Mouse (Mus musculus): Measurements from ENCODE around the gene Ankrd53. TPM values are rescaled to one million over a fixed set of nuclear protein-coding genes. Genes with fewer than 3 reads are reported as not detected.
"Not testable (repeated sequence)": the region's sequence is repeated elsewhere in the genome, so short reads cannot be mapped to it uniquely, and the experiment has no call there.

Gene Ankrd53
- polyA plus RNA-seq, 1 experiment from 2014 or later, result 0.33 TPM

DNA sequence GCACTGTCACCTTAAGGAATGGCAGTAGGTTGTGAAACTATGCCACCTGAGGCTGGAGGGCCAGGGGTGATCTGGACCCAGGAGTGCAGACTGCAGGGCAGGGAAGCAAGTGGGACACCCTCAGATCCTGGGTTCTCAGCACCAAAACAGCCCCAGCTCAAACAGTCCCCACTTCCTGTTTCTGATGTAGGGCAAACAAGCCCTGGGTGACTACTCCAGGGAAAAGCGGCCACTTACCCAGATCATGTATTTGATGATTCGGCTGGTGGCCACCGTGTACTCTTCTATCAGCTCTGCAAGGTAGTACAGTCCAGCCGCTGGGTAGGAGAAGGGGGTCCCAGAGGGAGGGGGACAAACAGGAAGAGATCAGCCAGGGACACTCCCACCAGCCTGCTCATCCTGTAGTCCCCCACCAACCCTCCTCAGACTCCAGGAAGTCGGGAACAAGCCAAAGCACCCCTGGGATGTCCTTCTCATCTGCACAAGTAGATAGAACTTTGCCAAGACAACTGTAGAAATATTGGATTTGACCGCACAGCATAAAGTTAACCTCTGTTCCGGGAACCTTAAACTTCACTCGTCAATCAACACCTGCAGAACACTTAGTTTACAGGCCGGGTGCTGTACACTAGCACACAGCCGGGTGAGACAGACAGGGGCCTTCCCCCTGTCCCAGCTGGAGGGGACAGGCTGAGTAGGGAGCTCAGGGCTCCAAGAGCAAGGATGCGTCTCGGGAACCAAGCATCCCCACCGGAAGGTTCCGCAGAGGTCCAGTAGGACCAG is 12.5 kb downstream of the Ankrd53 start:
- no peaks in the 10 kb centered on the region for H3K27me3 ChIP-seq (ENCODE audit: insufficient read depth, low read length)
- peaks cover 13% of the 10 kb centered on the region for H3K36me3 ChIP-seq (ENCODE audit: insufficient read depth, low read length)
- no peak for TF ChIP-seq CTCF (IDR thresholded peaks at IDR 0.05; ENCODE audit: low read depth)
- peak; percentile 25; the same call in 1 of the 2 replicates for ATAC-seq (replicated peaks; ENCODE audit: low FRiP score, low read depth)
- H3K4me2 ChIP-seq (ENCODE audit: low read length), result peak overlapping the region; percentile 63
- H3K4me3 ChIP-seq (replicated peaks; ENCODE audit: low read depth, low read length), result peak overlapping the region; percentile 74
- peaks cover 3% of the 10 kb centered on the region; the same call in 1 of the 2 replicates for H3K4me1 ChIP-seq (replicated peaks; ENCODE audit: insufficient read depth, low read length)
- peak overlapping the region; percentile 86 for H3K27ac ChIP-seq
- DNase-seq (ENCODE audit: low spot score), result peak; percentile 54
- no peaks in the 10 kb centered on the region for H3K9me3 ChIP-seq (replicated peaks; ENCODE audit: low read length)
- H3K9ac ChIP-seq (ENCODE audit: low read depth, low read length), result peak overlapping the region; percentile 88
- WGBS, result under 1% methylated on average over 14 of the region's 14 CpGs

GRCm38 (mm10) chr6:83775638-83776293 is 13.3 kb downstream of the Ankrd53 start, which contains the start of gene Tex261:
Gene Tex261 (minus strand): TSS chr6:83775813.
- H3K36me3 ChIP-seq (ENCODE audit: insufficient read depth, low read length), result peaks cover 6% of the 10 kb centered on the region
- peak; percentile 76 for TF ChIP-seq CTCF (IDR thresholded peaks at IDR 0.05; ENCODE audit: low read depth)
- no peaks in the 10 kb centered on the region for H3K27me3 ChIP-seq (ENCODE audit: insufficient read depth, low read length)
- no peaks in the 10 kb centered on the region for H3K9me3 ChIP-seq (replicated peaks; ENCODE audit: low read length)
- peak within 1 kb of the TSS; percentile 74 for H3K4me3 ChIP-seq (replicated peaks; ENCODE audit: low read depth, low read length)
- H3K4me2 ChIP-seq (ENCODE audit: low read length), result peak within 1 kb of the TSS; percentile 63
- under 1% methylated on average over 45 of the region's 45 CpGs for WGBS
- ATAC-seq (replicated peaks; ENCODE audit: low FRiP score, low read depth) (peak; percentile 94), DNase-seq (ENCODE audit: low spot score) (peak; percentile 93)
- peak within 1 kb of the TSS; percentile 88 for H3K9ac ChIP-seq (ENCODE audit: low read depth, low read length)
- peaks cover 3% of the 10 kb centered on the region; the same call in 1 of the 2 replicates for H3K4me1 ChIP-seq (replicated peaks; ENCODE audit: insufficient read depth, low read length)
- peak within 1 kb of the TSS; percentile 86 for H3K27ac ChIP-seq

DNA sequence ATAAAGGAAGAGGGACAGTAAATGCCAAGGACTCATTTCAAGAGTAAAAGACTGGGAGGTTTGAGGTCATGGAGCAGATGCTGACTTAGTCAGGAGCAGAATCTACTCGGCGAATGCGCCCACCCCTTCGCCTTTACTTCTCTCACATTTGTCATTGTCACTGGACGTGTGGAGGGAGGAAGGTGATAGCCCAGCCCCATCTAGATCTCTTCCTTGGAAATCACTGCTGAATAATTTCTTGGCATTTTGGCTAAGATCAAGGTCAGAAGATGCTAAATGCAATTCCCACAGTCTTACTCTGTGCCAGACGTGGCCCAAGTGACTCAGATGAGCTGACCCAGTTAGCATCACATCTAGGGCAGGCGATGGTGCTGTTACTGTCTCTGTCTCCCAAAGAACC is 15.9 kb downstream of the Ankrd53 start:
- DNase-seq (ENCODE audit: low spot score), result no peak
- WGBS, result 78% methylated on average over 7 of the region's 7 CpGs
- no peak for ATAC-seq (replicated peaks; ENCODE audit: low FRiP score, low read depth)

GRCm38 (mm10) chr6:83779026-83779425 is 16.6 kb downstream of the Ankrd53 start:
- DNase-seq (ENCODE audit: low spot score), result peak; percentile 78
- WGBS, result 8% methylated on average over 5 of the region's 5 CpGs
- peaks cover 2% of the 10 kb centered on the region; the same call in 1 of the 2 replicates for H3K4me1 ChIP-seq (replicated peaks; ENCODE audit: insufficient read depth, low read length)

More for the DNA sequence above, 15.9 kb downstream of the Ankrd53 start:
- Histone ChIP-seq H3K4me2 (ENCODE audit: low read length) (no peak overlapping the region), H3K27me3 (ENCODE audit: insufficient read depth, low read length) (no peaks in the 10 kb centered on the region), H3K9me3 (replicated peaks; ENCODE audit: low read length) (no peaks in the 10 kb centered on the region), H3K4me3 (replicated peaks; ENCODE audit: low read depth, low read length) (no peak overlapping the region), H3K36me3 (ENCODE audit: insufficient read depth, low read length) (no peaks in the 10 kb centered on the region), H3K27ac (no peak overlapping the region), H3K9ac (ENCODE audit: low read depth, low read length) (no peak overlapping the region), H3K4me1 (replicated peaks; ENCODE audit: insufficient read depth, low read length) (peaks cover 3% of the 10 kb centered on the region; the same call in 1 of the 2 replicates)
- TF ChIP-seq CTCF (IDR thresholded peaks at IDR 0.05; ENCODE audit: low read depth), result no peak

GRCm38 (mm10) chr6:83786426-83786825 is 24.0 kb downstream of the Ankrd53 start:
- Histone ChIP-seq H3K27me3 (ENCODE audit: insufficient read depth, low read length) (no peaks in the 10 kb centered on the region), H3K9me3 (replicated peaks; ENCODE audit: low read length) (no peaks in the 10 kb centered on the region), H3K4me3 (replicated peaks; ENCODE audit: low read depth, low read length) (no peak overlapping the region), H3K27ac (no peak overlapping the region), H3K36me3 (ENCODE audit: insufficient read depth, low read length) (no peaks in the 10 kb centered on the region), H3K4me1 (replicated peaks; ENCODE audit: insufficient read depth, low read length) (no peaks in the 10 kb centered on the region), H3K9ac (ENCODE audit: low read depth, low read length) (no peak overlapping the region), H3K4me2 (ENCODE audit: low read length) (no peak overlapping the region)
- ATAC-seq (replicated peaks; ENCODE audit: low FRiP score, low read depth) (no peak), DNase-seq (ENCODE audit: low spot score) (no peak)
- no peak for TF ChIP-seq CTCF (IDR thresholded peaks at IDR 0.05; ENCODE audit: low read depth)
- WGBS, result 69% methylated on average over 3 of the region's 3 CpGs

More at GRCm38 (mm10) chr6:83779026-83779425, 16.6 kb downstream of the Ankrd53 start:
- no peak overlapping the region for H3K4me3 ChIP-seq (replicated peaks; ENCODE audit: low read depth, low read length)
- no peaks in the 10 kb centered on the region for H3K36me3 ChIP-seq (ENCODE audit: insufficient read depth, low read length)
- H3K4me2 ChIP-seq (ENCODE audit: low read length), result no peak overlapping the region
- no peak overlapping the region for H3K9ac ChIP-seq (ENCODE audit: low read depth, low read length)
- H3K27me3 ChIP-seq (ENCODE audit: insufficient read depth, low read length), result no peaks in the 10 kb centered on the region
- no peak overlapping the region for H3K27ac ChIP-seq
- H3K9me3 ChIP-seq (replicated peaks; ENCODE audit: low read length), result no peaks in the 10 kb centered on the region
- peak; percentile 87 for TF ChIP-seq CTCF (IDR thresholded peaks at IDR 0.05; ENCODE audit: low read depth)
- no peak for ATAC-seq (replicated peaks; ENCODE audit: low FRiP score, low read depth)

GRCm38 (mm10) chr6:83788554-83788953 is 26.1 kb downstream of the Ankrd53 start:
- ATAC-seq (replicated peaks; ENCODE audit: low FRiP score, low read depth) (peak; percentile 61), DNase-seq (ENCODE audit: low spot score) (peak; percentile 22)
- H3K27ac ChIP-seq, result no peak overlapping the region
- H3K36me3 ChIP-seq (ENCODE audit: insufficient read depth, low read length), result no peaks in the 10 kb centered on the region
- no peaks in the 10 kb centered on the region for H3K4me1 ChIP-seq (replicated peaks; ENCODE audit: insufficient read depth, low read length)
- no peak overlapping the region for H3K9ac ChIP-seq (ENCODE audit: low read depth, low read length)
- TF ChIP-seq CTCF (IDR thresholded peaks at IDR 0.05; ENCODE audit: low read depth), result no peak
- H3K4me3 ChIP-seq (replicated peaks; ENCODE audit: low read depth, low read length), result no peak overlapping the region
- no peak overlapping the region for H3K4me2 ChIP-seq (ENCODE audit: low read length)
- 39% methylated on average over 7 of the region's 7 CpGs for WGBS
- H3K27me3 ChIP-seq (ENCODE audit: insufficient read depth, low read length), result no peaks in the 10 kb centered on the region
- no peaks in the 10 kb centered on the region for H3K9me3 ChIP-seq (replicated peaks; ENCODE audit: low read length)

GRCm38 (mm10) chr6:83790533-83790932 is 28.1 kb downstream of the Ankrd53 start:
- H3K4me3 ChIP-seq (replicated peaks; ENCODE audit: low read depth, low read length); H3K27ac ChIP-seq; ATAC-seq (replicated peaks; ENCODE audit: low FRiP score, low read depth); H3K36me3 ChIP-seq (ENCODE audit: insufficient read depth, low read length); H3K4me2 ChIP-seq (ENCODE audit: low read length); H3K27me3 ChIP-seq (ENCODE audit: insufficient read depth, low read length); DNase-seq (ENCODE audit: low spot score); H3K4me1 ChIP-seq (replicated peaks; ENCODE audit: insufficient read depth, low read length); H3K9ac ChIP-seq (ENCODE audit: low read depth, low read length); H3K9me3 ChIP-seq (replicated peaks; ENCODE audit: low read length): not testable (repeated sequence)
- WGBS, result 87% methylated on average over 5 of the region's 5 CpGs

Measured in kidney, postnatal 0 days (tissue).